Mouse (Mus musculus): ENCODE data around the gene Psmd3.

GRCm38 (mm10) chr11:98741051-98741620 is 58.8 kb downstream of the Psmd3 start:
- TF ChIP-seq CTCF (IDR thresholded peaks at IDR 0.05; ENCODE audit: extremely low read depth, insufficient read depth, low read length), result no peak
- TF ChIP-seq POLR2A (IDR thresholded peaks at IDR 0.05; ENCODE audit: extremely low read depth, insufficient read depth, low read length), result no peak
